Mouse (Mus musculus): ENCODE measurements around the gene Hmg20b.
A peak's percentile ranks its signal among the peaks of the same experiment; 100 is the strongest.

Gene Hmg20b

GRCm38 (mm10) chr10:81350351-81351063, at the start of gene Hmg20b:
Gene Hmg20b (minus strand): TSS chr10:81350480.
- peak; percentile 97 for DNase-seq (ENCODE audit: low read depth)

DNA sequence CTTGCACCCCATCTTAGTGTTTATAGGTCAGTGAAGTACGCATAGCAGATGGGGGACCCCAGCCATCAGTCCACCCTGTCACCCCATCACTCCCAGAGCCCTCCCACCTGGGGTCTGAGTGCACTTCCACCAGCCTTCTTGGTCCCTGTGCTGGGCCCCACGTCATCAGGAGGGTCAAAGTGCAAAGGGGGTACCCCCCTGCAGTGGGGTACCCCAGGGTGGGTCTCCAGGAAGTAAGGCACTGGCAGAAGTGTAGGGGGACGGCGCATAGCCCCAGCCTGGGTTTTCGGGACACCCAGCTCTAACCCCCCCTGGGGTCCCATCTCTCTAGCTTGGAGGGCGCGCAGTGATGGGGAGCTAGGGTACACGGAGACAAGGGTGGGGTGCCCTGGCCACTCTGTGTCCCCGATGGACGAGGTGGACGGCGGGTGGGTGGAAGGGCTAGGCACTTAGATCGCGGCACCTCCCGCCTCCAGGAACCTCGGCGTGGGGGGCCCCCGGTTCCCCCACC, 49.6 kb upstream of the Hmg20b start:
- no peak for DNase-seq (ENCODE audit: low read depth)

DNA sequence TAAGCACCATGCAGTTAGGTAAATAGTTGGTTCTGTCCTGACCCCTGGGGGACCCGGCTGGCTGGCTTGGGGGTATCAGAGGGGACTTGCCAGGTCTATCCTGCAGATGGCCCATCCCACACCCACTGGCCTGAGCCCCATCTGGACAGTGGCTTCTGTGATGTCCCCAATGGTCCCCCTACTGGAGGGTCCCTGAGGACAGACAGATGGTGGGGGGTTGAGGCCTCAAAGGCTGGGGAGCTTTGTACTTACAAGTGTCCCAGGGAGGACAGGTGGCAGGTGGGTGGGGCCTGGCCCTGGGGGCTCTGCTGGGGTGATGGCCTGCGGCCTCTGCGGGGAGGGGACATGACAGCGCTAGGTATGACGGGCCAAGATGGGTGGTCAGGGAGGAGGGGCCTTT, 49.0 kb upstream of the Hmg20b start:
- no peak for DNase-seq (ENCODE audit: low read depth)

DNA sequence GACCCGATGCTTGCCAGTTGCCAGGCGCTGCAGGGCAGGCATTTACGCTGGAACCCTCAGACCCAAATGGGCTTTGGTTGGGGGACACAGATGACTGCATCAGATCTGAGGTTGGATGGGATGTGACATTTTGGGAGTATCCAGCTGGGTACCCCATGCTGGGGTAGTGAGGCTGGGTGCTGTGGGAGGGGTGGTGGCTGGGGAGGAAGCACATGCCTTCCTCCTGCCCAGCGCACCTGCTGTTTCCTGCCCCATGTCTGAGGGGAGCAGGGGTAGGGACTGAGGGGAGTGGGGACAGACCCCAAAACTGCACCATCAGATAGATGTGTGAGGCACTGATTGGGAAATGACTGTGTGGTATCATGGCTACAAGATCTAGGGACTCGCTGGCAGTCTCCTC, 46.5 kb upstream of the Hmg20b start:
- no peak for DNase-seq (ENCODE audit: low read depth)

DNA sequence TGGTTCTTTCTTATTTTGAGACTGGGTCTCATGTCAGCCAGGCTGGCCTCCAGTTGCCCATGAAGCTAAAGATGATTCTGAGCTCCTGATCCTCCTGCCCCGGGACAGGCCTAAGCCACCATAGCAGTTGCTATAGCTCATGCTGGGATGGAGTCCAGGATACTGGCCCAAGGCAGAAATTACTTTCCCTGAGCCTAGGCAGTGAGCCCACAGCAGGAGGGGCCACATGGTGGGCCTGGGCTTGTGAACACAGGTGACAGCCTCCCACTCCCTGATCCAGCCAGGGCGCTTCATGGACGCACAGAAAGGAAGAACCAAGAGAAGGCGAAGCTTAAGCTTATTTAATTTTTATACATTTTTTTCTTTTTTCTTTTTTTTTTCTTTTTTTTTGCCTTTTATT, 45.6 kb upstream of the Hmg20b start:
- DNase-seq (ENCODE audit: low read depth), result no peak

DNA sequence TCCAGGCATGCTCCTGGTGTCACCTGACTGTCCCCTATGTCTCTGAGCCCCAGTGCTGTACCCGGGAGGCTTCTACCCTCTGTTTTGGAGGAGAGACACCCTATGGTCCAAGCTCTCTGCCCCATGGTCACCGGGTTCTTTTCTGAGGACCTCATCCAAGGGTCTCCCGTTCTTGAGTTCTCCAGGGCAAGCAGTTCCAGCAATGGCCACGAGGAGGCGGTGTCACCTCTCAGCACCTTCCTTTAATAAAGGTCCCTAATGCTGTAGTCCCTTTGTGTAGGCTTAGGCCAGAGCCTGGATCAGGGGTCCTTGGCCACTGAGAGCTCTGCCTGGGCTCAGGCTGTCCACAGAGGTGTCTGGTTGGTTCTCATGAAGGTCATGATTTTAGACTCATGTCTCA, 44.8 kb upstream of the Hmg20b start:
- DNase-seq (ENCODE audit: low read depth), result no peak

- no peak for DNase-seq (ENCODE audit: low read depth)
These were observed 43.3 kb upstream of the Hmg20b start for GRCm38 (mm10) chr10:81393456-81394063.

GRCm38 (mm10) chr10:81392781-81393185, 42.5 kb upstream of the Hmg20b start, which contains the start of gene Smim24:
Gene Smim24 (plus strand): TSS chr10:81393051.
- no peak for DNase-seq (ENCODE audit: low read depth)

- no peak for DNase-seq (ENCODE audit: low read depth)
These were observed 42.0 kb upstream of the Hmg20b start for GRCm38 (mm10) chr10:81392270-81392669.

GRCm38 (mm10) chr10:81390678-81390965, 40.3 kb upstream of the Hmg20b start:
- DNase-seq (ENCODE audit: low read depth), result no peak

DNA sequence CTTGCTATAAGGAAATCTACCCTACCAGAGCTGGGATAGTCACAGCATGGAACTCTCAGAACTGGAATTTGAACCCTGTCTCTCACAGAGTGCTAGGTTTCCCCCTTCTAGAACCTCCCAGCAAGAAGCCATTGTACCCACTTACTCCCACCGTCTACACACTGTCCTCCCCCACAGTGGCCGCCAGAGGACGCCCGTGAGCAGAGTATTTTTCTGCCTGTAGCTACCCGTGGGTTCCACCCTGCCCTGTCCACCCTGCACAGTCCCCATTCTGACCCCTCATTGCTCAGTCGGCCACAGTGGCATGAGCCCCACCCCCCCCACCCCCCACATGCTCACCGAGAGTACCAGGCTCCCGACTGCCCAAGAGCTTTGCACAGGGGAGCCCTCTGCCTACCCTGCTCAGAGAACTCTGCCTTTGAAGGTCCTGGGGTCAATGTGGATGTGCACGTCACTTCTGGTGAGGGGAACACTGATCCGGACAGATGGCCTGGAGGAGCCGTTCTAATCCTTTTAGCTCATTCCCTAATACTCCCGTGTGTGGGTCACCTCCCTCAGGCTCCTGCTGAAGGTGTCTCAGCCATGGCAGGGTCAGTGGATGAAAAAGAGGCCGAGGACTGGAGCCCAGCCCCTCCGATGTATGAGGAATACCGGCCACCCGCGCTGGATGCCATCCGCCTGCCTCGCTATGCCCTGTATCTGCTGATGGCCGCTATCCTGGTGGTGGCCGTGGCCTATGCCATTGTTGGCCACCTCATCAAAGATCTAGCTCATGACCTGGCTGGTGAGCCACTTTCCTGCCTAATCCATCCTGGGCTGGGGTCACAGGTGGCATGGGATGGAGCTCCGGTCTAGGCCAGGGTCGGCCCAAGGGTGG, 39.8 kb upstream of the Hmg20b start:
- no peak for DNase-seq (ENCODE audit: low read depth)

DNA sequence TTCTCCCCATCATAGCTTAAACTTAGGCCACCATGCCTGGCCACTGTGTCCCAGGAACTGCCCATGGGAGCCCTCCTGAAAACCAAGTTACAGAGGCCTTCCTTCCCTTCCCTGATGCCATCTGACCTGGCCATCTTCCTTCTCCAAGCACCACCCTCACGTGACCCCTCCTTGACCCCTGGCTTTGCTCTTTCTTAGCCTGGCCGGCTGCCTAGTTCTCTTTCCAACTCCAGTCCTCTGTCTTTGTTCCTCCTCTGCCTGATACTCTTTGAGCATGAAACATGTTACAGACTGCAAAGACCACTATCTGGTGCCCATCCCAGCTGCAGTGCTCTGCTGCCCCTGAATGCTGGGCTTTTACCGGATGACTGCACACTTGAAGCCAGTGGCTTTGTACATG, 39.1 kb upstream of the Hmg20b start:
- no peak for DNase-seq (ENCODE audit: low read depth)

DNA sequence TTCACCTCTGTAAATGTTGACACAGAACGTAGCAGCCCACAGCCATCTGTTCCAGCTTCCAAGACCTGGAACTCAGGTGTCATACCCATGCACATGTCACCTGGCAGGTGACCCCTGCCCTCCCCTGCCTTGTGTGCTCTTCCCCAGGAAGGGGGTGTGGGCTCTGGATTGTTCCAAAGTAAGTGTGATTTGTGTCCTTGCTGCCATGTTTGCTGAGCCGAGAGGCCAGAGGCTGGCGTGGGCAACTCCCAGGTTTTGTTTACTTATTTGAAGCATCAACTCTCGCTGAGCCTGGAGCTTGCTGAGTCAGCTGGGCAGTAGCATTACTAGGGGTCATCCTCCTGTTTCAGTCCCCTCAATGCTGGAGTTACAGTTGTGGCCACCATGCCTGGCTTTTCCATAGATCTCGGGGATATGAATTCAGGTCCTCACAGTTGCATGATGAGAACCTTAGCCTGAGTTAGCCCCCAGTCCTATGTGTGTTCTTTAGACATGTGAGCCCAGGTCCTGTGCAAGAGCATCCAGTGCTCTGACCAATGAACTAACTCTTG, 38.3 kb upstream of the Hmg20b start, which contains the start of gene Gm48552:
TSS of gene Gm48552 (plus strand) at position 501 of the 551 bp plus-strand sequence.
- DNase-seq (ENCODE audit: low read depth), result no peak

DNA sequence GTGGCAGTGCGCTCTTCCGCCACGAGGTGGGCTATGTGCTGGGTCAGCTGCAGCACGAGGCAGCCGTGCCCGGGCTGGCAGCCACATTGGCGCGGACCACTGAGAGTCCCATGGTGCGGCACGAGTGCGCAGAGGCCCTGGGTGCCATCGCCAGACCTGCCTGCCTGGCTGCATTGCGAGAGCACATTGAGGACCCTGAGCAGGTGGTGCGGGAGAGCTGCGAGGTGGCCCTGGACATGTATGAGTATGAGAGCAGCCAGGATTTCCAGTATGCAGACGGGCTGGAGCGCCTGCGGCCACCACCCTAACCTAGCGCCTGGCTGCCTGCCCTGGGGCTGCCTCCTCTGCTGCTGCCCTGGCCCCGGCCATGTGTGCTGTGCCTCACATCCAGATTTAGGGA, 37.4 kb upstream of the Hmg20b start:
- DNase-seq (ENCODE audit: low read depth), result no peak

GRCm38 (mm10) chr10:81385603-81386306, 35.5 kb upstream of the Hmg20b start:
- no peak for DNase-seq (ENCODE audit: low read depth)

- no peak for DNase-seq (ENCODE audit: low read depth)
These were observed 34.3 kb upstream of the Hmg20b start for GRCm38 (mm10) chr10:81384605-81384982.

- DNase-seq (ENCODE audit: low read depth), result peak; percentile 98
These were observed 33.7 kb upstream of the Hmg20b start, which contains the start of the genes Dohh and Gm48551 for GRCm38 (mm10) chr10:81383802-81384604. Gene Dohh (plus strand): TSS chr10:81384428. Gene Gm48551 (plus strand): TSS chr10:81384466.

DNA sequence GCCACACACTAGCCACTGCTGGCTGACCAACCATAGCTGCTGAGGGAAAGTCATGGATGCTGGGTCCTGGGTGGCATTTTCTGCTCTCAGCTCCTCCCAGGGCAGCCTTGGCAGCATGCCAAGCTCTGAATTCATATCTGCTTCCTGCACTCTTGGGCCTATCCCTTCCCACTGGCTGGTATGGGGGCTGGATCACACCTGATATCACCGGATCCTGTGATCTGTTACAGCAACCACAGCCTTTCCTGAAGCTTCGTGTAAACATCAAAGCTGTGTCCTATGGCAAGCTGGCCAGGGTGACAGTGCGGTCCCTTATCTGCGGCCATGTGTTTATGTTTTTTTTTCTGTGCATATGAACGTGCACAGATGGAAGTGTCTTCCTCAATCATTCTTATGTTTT, 31.8 kb upstream of the Hmg20b start:
- peak; percentile 98 for DNase-seq (ENCODE audit: low read depth)

DNA sequence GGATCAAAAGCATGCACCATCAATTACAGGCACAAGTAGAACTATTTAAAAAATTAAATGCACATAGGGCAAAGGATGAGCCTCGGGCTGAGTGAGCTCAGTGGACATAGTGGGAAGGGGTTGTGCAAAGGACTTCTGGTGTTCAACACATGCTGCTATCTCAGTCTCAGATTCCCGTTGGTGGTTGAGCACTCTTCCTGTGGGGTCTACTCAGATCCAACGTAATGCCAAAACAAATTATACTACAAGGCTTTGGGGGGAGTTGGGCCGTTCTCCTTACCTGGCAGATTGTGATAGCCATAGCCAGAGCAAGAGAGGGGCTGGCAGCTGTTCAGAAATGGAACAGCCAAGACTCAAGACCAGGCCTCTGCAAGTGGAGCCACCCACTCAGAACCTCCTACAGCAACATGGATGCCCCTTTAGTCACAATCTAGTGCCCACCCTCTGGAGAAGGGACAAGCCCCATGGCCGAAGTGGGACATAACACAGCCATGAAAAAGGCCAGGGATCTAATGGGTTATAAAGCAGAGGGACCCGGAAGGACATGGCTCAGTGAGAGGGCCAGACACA, 29.6 kb upstream of the Hmg20b start:
- DNase-seq (ENCODE audit: low read depth), result no peak

GRCm38 (mm10) chr10:81379183-81379553, 28.9 kb upstream of the Hmg20b start:
- DNase-seq (ENCODE audit: low read depth), result no peak

Measured in c-Kit-positive CD71-positive TER-119-negative erythroid progenitor cells, embryonic 14.5 days (primary cell).